Mouse (Mus musculus) right cerebral cortex, adult 18-20 months (tissue): ENCODE results near the gene 1700012B07Rik.

Experiments used
- DNase-seq: peaks from one replicate; pipeline ENCODE4 v3.0.0; 2022; ENCODE audit warnings: mixed read lengths

1700012B07Rik gene

GRCm38 (mm10) chr11:109827946-109828345, at the start of gene 1700012B07Rik:
1700012B07Rik (minus strand) TSS chr11:109828046.
- DNase-seq: no peak

GRCm38 (mm10) chr11:109876767-109877166, 48.9 kb upstream of the 1700012B07Rik start:
- DNase-seq: no peak

DNA sequence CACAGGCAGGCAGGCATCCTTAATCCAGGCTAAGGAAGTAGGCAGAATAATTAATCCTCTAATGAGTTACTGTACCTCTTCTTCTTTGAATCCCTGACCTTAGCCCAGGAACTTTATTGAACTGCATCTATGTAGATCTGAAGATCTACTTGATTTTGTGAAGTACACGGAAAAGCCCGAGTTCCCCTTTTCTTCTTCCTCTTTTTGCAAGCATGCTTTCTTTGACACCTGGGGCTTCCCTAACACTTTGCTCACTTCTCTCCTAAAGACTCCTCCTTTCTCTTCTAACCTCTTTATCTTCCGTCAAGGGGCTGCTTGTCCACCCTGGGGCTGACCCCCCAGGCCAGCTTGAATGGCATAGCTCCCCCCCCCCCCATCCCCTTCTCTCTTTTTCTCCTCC, 48.0 kb upstream of the 1700012B07Rik start:
- no peak for DNase-seq

GRCm38 (mm10) chr11:109875525-109875802, 47.6 kb upstream of the 1700012B07Rik start:
- no peak for DNase-seq

DNA sequence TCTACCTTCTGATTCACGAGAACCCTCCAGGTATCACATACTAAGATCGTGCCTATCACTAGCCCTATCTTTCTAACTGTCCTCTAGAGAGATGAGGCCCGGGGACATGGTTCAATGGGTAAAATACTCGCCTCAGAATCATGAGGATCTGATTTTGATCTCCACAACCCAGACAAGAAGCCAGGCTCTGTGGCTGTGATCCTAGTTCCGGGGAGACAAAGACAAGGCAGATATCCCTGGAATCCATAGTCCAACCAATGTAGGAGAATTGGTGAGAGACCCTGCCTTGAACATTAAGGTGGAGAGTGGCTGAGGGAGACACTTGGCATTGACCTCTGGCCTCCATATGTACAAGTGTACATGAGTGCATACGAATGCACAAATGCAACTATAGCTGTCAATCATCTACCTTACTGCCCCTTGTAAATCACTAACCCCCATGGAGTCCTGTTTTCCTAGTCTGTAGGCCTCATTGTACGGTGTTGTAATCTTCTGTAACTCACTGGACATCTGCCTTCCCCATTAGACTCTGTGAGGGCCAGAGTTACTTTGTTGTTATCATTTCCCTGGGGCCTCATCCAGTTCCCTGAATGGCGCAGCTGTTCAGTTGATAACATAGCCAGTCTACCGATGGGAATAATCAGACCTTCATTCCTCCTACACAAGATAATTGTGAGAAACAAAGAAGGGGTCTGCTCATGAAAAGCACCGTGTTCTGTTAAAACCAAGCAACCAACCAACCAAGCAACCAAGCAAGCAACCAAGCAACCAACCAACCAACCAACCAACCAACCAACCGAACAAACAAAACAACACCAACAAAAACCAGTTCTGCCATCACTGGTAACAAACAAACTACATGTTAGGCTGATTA, 47.0 kb upstream of the 1700012B07Rik start:
- no peak for DNase-seq

- no peak for DNase-seq
Observed at GRCm38 (mm10) chr11:109873852-109874610, 46.2 kb upstream of the 1700012B07Rik start.

DNA sequence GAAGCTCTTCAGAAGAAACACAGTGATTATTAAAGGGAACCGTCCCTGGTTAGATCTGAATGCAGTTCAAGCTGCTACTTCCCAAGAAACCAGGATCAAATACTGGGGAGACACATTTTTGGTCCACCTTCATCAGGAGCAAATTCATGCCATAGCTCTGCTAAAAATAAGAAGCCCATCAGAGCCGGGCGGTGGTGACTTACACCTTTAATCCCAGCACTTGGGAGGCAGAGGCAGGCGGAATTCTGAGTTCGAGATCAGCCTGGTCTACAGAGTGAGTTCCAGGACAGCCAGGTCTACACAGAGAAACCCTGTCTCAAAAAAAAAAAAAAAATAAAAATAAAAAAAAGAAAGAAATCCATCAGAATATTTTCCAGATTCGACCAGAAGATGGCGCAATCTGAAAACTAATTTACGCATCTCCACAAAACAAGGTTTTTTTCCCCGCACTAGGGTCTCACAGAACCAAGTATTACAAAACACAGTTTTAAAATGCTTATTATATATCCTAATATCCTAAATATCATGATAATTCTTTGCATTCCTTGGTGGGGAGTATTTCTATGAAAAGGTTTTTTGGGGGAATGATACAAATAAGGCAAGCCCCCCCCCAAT, 45.4 kb upstream of the 1700012B07Rik start:
- DNase-seq: no peak

GRCm38 (mm10) chr11:109872674-109873073, 44.8 kb upstream of the 1700012B07Rik start:
- DNase-seq: no peak

- DNase-seq: no peak
Observed at GRCm38 (mm10) chr11:109872056-109872455, 44.2 kb upstream of the 1700012B07Rik start.

GRCm38 (mm10) chr11:109867861-109868260, 40.0 kb upstream of the 1700012B07Rik start:
- DNase-seq: no peak

DNA sequence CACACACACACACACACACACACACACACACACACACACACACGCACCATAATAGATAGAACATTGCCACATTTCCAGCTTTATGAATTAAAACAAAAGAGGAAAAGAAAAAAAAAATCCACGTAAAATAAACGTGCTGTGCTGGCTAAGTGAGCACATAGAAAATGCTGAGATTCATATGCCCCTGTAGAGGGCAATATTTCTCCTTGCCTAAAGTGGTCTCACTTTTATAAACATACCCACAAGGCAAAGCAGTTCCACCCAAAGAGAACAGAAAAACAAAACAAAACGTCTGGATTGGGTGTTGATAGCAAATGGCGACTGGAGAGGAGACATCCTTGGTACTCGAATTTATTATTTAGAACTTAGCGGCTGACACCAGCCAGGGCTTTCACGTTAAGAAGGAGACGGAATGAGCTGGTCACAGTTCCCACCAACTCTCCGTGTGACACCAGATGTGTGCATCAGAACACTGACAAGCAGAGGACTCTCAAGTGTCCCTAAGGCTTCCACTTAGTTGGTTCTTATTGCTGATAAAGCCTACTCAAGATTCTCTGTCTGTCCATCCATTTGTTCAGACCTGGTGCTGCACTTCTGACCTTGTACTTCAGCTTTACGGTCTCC, 38.8 kb upstream of the 1700012B07Rik start:
- no peak for DNase-seq

DNA sequence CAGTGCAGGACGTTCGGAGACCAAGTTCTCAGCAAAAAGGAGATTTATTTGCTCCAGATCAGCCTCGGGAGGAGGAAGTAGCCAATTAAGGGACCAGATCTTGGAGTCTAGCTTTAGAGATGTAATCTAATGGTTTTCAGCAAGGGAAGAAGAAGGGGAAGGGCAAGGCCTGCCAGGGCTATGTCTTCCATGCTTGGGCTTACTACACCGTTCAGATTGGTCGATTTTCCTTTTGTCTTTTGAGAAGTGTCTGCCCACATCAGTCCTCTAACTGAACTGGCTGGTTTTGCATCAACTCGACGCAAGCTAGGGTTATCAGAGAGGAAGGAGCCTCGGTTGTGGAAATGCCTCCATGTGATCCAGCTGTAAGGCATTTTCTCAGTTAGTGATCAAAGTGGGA, 37.7 kb upstream of the 1700012B07Rik start:
- no peak for DNase-seq

DNA sequence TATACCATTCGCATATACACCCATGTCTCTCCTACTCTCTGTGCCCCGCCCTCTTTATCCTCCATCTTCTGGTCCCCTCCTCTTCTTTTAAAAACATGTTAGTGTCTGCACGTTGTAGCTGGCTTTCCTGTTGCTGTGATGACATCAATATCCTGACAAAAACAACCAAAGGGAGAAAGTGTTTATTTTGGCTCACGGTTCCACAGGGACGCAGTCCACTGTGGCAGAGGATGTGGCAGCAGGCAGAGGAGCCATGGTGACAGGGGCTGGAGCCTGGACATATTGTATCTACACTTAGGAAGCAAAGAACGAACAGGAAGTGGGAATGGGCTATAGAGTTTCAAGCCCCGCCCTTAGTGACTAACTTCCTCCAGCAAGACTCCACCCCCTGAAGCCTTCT, 36.1 kb upstream of the 1700012B07Rik start:
- DNase-seq: no peak

DNA sequence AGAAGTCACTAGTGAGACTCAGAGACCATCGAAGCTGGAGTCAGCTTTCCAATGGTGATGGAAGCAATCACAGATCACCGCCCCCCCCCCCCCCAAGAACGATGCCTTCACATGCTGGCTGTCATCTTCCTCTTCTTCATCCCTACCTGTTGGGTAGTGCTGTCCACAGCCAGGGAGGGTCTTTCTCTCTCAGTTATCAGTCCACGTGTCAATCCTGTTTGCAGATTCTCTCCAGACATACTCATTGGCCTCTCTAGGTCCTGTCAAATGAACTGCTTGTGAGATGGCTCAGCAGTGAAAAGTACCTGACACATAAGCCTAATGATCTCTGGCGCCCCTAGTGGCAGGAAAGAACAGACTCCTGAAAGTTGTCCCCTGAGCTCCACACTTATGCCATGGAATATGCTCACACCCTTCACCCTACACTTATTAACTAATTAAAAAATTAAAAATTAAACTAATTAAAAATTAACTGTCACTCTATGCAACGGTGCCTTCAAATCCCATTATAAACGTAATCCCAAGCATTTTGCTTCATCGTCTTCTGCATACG, 35.4 kb upstream of the 1700012B07Rik start:
- DNase-seq: peak; percentile 48

GRCm38 (mm10) chr11:109860508-109860907, 32.7 kb upstream of the 1700012B07Rik start:
- DNase-seq: peak; percentile 89

DNA sequence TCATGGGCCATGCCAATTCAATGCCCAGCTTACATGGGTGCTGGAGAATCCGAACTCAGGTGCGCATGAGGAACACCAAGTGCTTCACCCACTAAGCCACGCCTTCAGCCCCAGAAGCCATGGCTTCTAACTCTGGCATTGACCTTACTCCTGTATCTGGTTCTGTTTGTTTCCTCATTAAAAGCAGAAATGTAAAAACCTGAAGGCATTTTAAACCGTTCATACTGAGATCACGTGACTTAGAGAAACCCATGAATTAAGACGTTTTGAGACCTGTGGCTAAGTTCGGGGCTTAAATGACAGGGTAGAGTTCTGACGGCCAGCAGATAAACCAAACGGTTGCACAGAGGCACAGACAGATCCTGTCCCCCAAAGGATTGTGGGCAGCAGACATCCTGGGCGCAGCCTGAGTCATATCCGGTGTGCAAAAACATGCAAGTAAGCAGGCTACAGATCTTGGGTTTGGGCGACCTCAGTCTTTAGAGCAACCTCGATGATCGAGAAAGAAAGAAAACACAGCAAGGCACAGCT, 32.2 kb upstream of the 1700012B07Rik start:
- DNase-seq: peak; percentile 20

- no peak for DNase-seq
Observed at GRCm38 (mm10) chr11:109859441-109859840, 31.6 kb upstream of the 1700012B07Rik start.

DNA sequence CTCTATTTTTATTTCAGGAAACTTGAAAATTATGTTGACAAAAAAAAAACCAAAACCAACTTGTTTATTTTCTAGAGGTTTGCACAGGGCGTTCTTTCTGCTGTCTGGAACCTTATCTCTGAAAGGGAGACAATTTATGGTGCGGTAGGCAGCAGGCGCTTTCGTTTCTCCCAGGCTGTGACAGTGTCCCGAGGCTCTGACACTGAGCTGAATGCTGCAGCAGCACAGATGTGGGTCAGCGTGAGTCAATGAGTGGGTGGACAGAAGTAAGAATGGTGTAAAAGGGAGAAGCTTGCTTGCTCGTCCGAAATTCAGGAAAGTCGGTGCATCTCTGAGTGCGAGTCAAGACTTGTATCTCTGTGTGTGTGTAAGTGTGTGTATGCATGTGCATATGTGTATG, 29.2 kb upstream of the 1700012B07Rik start:
- DNase-seq: peak; percentile 31

GRCm38 (mm10) chr11:109854056-109854455, 26.2 kb upstream of the 1700012B07Rik start:
- no peak for DNase-seq

GRCm38 (mm10) chr11:109853228-109853966, 25.6 kb upstream of the 1700012B07Rik start:
- DNase-seq: no peak

DNA sequence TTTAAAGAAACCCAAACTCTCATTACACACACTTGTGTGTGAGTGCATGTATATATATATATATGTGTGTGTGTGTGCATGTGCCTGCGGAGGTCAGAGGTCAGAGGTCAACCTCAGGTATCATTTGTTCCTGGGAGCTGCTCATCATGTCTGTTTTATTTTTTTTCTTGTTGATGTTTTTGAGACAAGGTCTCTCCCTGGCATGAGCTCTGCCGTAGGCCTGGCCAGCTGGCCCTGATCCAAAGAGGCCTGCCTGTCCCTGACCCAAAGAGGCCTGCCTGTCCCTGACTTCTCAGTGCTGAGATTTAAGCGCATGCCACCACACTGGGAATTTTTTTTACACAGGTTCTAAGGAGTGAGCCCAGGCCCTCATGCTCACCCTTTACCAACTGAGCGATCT, 24.1 kb upstream of the 1700012B07Rik start:
- no peak for DNase-seq

DNA sequence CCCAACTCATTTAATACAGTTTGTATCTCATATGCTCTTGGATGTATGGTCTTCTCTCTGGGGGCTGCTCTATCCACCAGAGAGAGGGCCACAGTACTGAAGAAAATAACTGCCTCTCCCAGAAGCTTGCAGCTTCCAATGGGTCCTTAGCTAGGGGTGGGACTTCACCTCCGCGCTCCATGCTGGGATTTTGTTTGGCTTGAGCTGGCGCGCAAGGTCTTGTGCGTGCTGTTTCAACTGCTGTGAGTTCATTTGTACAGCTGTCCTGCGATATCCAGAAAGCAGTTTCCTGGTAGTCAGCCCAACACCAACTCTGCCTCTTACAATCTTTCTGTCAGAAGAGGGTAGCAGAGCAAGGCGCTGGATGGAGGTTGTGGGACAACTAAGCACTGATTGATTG, 18.5 kb upstream of the 1700012B07Rik start:
- no peak for DNase-seq
